ENCODE assay signal across 18 mouse cellular contexts in the genomic region with DNA sequence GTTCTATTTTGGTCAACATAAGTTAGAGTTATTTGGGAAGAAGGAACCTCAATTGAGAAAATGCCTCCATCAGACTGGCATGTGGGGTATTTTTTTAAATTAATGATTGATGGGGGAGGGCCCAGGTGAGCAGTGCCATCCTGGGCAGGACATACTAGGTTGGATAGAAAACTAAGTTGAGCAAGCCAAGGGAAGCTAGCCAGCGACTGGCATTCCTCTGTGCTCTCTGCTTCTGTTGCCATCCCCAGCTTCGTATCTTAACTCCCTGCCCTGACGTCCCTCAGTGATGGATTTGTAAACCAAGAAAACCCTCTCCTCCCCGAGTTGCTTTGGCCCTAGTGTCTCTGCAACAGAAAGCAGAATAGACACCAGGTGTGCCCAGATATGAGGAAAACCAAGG. TPM values are rescaled to one million over a fixed set of nuclear protein-coding genes. Genes with fewer than 3 reads are reported as not detected.
"Had no signal": no experiment of that assay in that cellular context is flagged by ENCODE, and none has a peak within 500 bp of the region (broad histone marks: within the 10 kb centered on the region; RNA-seq: fewer than 3 reads in every experiment).

No protein-coding gene starts in this region.

- H3K4me3 ChIP-seq: midbrain, embryonic 13.5 days; myocyte; neural tube, embryonic 13.5 days; neural tube, embryonic 15.5 days had no signal

- H3K4me2 ChIP-seq: lung, embryonic 14.5 days; midbrain, embryonic 11.5 days; midbrain, embryonic 13.5 days; neural tube, embryonic 13.5 days; neural tube, embryonic 15.5 days had no signal

- H3K9ac ChIP-seq: liver, embryonic 14.5 days; lung, embryonic 14.5 days; midbrain, embryonic 13.5 days; neural tube, embryonic 15.5 days had no signal

- ATAC-seq: midbrain, embryonic 13.5 days had no signal

- H3K27me3 ChIP-seq: neural tube, embryonic 13.5 days; neural tube, embryonic 15.5 days had no signal

- H3K27ac ChIP-seq: liver, embryonic 14.5 days; midbrain, embryonic 13.5 days; neural tube, embryonic 13.5 days; neural tube, embryonic 15.5 days had no signal

- H3K36me3 ChIP-seq: midbrain, embryonic 13.5 days; neural tube, embryonic 13.5 days; neural tube, embryonic 15.5 days had no signal

- H3K9me3 ChIP-seq: midbrain, embryonic 13.5 days; neural tube, embryonic 13.5 days; neural tube, embryonic 15.5 days had no signal

- DNase-seq: lung, adult 18-20 months; lung, embryonic 14.5 days; lung, postnatal 10 days; lung, postnatal 4 days; right cerebral cortex, adult 18-20 months; right cerebral cortex, postnatal 25 days; right cerebral cortex, postnatal 4 days; spleen, adult 18-20 months; thymus, adult 18-20 months; thymus, postnatal 14 days; thymus, postnatal 36 days had no signal

RNA-seq across cellular contexts. Expression of a gene that starts 12.6 kb away (rescaled TPM):
- polyA plus RNA-seq: liver, embryonic 14.5 days; liver, embryonic 16.5 days; myocyte had no signal
